Mouse (Mus musculus) left cerebral cortex, postnatal 25 days (tissue): Measurements from ENCODE around the gene Nob1. TPM values are rescaled to one million over a fixed set of nuclear protein-coding genes. Genes with fewer than 3 reads are reported as not detected.
A peak's percentile ranks its signal among the peaks of the same experiment; 100 is the strongest.

ENCODE experiments used
- DNase-seq, 2 experiments: peaks; one replicate each; pipeline ENCODE4 v3.0.0; 2022; ENCODE audit warnings: low spot score in 2 of 2, mixed read lengths in 1 of 2
- intact Hi-C: fragments of 180-260 bp; cut with DNase I; formaldehyde crosslinking; loops from one replicate; pipeline ENCODE4 v1.15.1; 2025
- total RNA-seq, 2 experiments: library from RNA; stranded (reverse); gene quantifications; 2 replicates each; pipeline ENCODE4 v1.2.3; 2021

The Nob1 gene
- total RNA-seq, 2 experiments from 2014 or later = 34.2 to 36.8 TPM

- intact Hi-C loops = no loop called here
- no peak for DNase-seq
Observed at GRCm38 (mm10) chr8:107390476-107391135, 34.2 kb downstream of the Nob1 start.

- peak in 1 of 2 experiments; percentile 21 for DNase-seq
- intact Hi-C loops = loop anchor here (2.0 kb wide), 1 partner anchor 35 kb away; the partner anchor contains the start of gene Nob1
Observed at GRCm38 (mm10) chr8:107389557-107389956, 35.3 kb downstream of the Nob1 start.

GRCm38 (mm10) chr8:107387861-107388260, 37.0 kb downstream of the Nob1 start:
- intact Hi-C loops = loop anchor here (2.0 kb wide), 1 partner anchor 37 kb away; the partner anchor contains the start of gene Nob1
- DNase-seq = peak in 1 of 2 experiments; percentile 30

- DNase-seq = no peak
- intact Hi-C loops = no loop called here
Observed at GRCm38 (mm10) chr8:107386642-107387041, 38.2 kb downstream of the Nob1 start.

- DNase-seq = no peak
- intact Hi-C loops = no loop called here
Observed at GRCm38 (mm10) chr8:107386171-107386570, 38.7 kb downstream of the Nob1 start.

- DNase-seq = no peak
- intact Hi-C loops = no loop called here
Observed at GRCm38 (mm10) chr8:107385063-107385462, 39.8 kb downstream of the Nob1 start.

GRCm38 (mm10) chr8:107384651-107385050, 40.2 kb downstream of the Nob1 start:
- intact Hi-C loops = no loop called here
- no peak for DNase-seq

- no peak for DNase-seq
- intact Hi-C loops = no loop called here
Observed at GRCm38 (mm10) chr8:107382898-107383297, 42.0 kb downstream of the Nob1 start.

- no peak for DNase-seq
- intact Hi-C loops = no loop called here
Observed at GRCm38 (mm10) chr8:107381666-107382065, 43.2 kb downstream of the Nob1 start.

- no peak for DNase-seq
- intact Hi-C loops = no loop called here
Observed at GRCm38 (mm10) chr8:107380734-107381133, 44.1 kb downstream of the Nob1 start.

- intact Hi-C loops = no loop called here
Observed at GRCm38 (mm10) chr8:107377346-107377745, 47.5 kb downstream of the Nob1 start.

GRCm38 (mm10) chr8:107370311-107370710, 54.5 kb downstream of the Nob1 start:
- intact Hi-C loops = no loop called here
- DNase-seq = no peak

More at GRCm38 (mm10) chr8:107377346-107377745, 47.5 kb downstream of the Nob1 start:
- no peak for DNase-seq

Other genes starting within 250 kb of the Nob1 start
- 10 to 100 TPM; 54.4 to 56.2 TPM for gene Nfat5, start 131.6 kb downstream of the Nob1 start, total RNA-seq
- 1 to 10 TPM; 4.1 to 4.3 TPM for gene Nqo1, start 21.8 kb downstream of the Nob1 start, total RNA-seq
- 10 to 100 TPM; 32.7 to 42.0 TPM for gene Wwp2, start 11.3 kb upstream of the Nob1 start, total RNA-seq
- gene Psmd7, start 163.4 kb upstream of the Nob1 start, total RNA-seq = 100 to 1,000 TPM; 107 TPM